Mouse (Mus musculus) ES-E14 (cell line): ENCODE measurements at regions not wholly inside any gene's neighbourhood (a gene's known extent, or its start where the extent isn't known, plus 50 kb on each side); places are given as distances from the start of the nearest gene placed in this dataset.

Experiments
- DNase-seq: peaks from one replicate; pipeline ENCODE4 v3.0.0-alpha.2; 2013; ENCODE audit warnings: low read depth, low spot score
- H3K27ac ChIP-seq: 2 replicates; pipeline ENCODE4 v1.5.1; 2012; ENCODE audit warnings: low read depth, mild to moderate bottlenecking, low read length, moderate library complexity, mixed read lengths; ENCODE audit not compliant: poor library complexity, insufficient read depth, severe bottlenecking
- H3K36me3 ChIP-seq: 2 replicates; pipeline ENCODE4 v1.6.1; 2012; ENCODE audit warnings: mild to moderate bottlenecking, low read length, moderate library complexity, mixed read lengths; ENCODE audit not compliant: control insufficient read depth, poor library complexity, insufficient read depth, severe bottlenecking
- H3K4me1 ChIP-seq, 2 experiments: fragments of 150-350 bp in 1 of 2; sonication (generic) in 1 of 2; 2 replicates each; pipeline ENCODE4 v1.6.1; 2012; ENCODE audit warnings: low read length in 2 of 2, mild to moderate bottlenecking in 1 of 2, mixed read lengths in 1 of 2; ENCODE audit not compliant: control insufficient read depth in 2 of 2, insufficient read depth in 2 of 2, poor library complexity in 1 of 2
- H3K4me3 ChIP-seq, 2 experiments: fragments of 150-350 bp in 1 of 2; sonication (generic) in 1 of 2; 2 replicates each; pipeline ENCODE4 v1.5.1; 2012; ENCODE audit warnings: low read length in 2 of 2, low read depth in 1 of 2, mild to moderate bottlenecking in 1 of 2, mixed read lengths in 1 of 2; ENCODE audit not compliant: insufficient read depth in 1 of 2, poor library complexity in 1 of 2, severe bottlenecking in 1 of 2
- H3K9ac ChIP-seq: 2 replicates; pipeline ENCODE4 v1.6.1; 2012; ENCODE audit warnings: low read depth, mild to moderate bottlenecking, low read length, mixed read lengths; ENCODE audit not compliant: poor library complexity, insufficient read depth, severe bottlenecking
- H3K9me3 ChIP-seq: fragments of 150-350 bp; sonication (generic); 2 replicates; pipeline ENCODE4 v1.6.1; 2012; ENCODE audit warnings: low read depth, mild to moderate bottlenecking, low read length; ENCODE audit not compliant: control insufficient read depth, insufficient read depth
- CHD2 ChIP-seq: IDR thresholded peaks from 2 replicates; pipeline ENCODE4 v1.6.1; 2014; ENCODE audit warnings: mild to moderate bottlenecking, low read depth, low read length, inconsistent platforms
- HCFC1 ChIP-seq: IDR thresholded peaks from 2 replicates; pipeline ENCODE4 v1.6.1; 2012; ENCODE audit warnings: low read length, inconsistent platforms, borderline replicate concordance; ENCODE audit not compliant: insufficient read depth
- MAFK ChIP-seq: IDR thresholded peaks from 2 replicates; pipeline ENCODE4 v1.6.1; 2014; ENCODE audit warnings: mild to moderate bottlenecking, low read depth, low read length, inconsistent platforms; ENCODE audit not compliant: insufficient read depth
- ZC3H11A ChIP-seq: IDR thresholded peaks from 2 replicates; pipeline ENCODE4 v1.6.1; 2012; ENCODE audit warnings: low read depth, mild to moderate bottlenecking, inconsistent platforms, low read length, borderline replicate concordance
- ZNF384 ChIP-seq: IDR thresholded peaks from 2 replicates; pipeline ENCODE4 v1.6.1; 2012; ENCODE audit warnings: low read depth, low read length, inconsistent platforms
- in situ Hi-C, 2 experiments: fragments of 600-800 bp; cut with MboI; formaldehyde crosslinking; loops; one replicate each; pipeline ENCODE4 v1.15.1; 2025; ENCODE audit warnings: low sequenced_read_pairs in 2 of 2, inconsistent platforms in 1 of 2; ENCODE audit not compliant: unreplicated experiment in 2 of 2

DNA sequence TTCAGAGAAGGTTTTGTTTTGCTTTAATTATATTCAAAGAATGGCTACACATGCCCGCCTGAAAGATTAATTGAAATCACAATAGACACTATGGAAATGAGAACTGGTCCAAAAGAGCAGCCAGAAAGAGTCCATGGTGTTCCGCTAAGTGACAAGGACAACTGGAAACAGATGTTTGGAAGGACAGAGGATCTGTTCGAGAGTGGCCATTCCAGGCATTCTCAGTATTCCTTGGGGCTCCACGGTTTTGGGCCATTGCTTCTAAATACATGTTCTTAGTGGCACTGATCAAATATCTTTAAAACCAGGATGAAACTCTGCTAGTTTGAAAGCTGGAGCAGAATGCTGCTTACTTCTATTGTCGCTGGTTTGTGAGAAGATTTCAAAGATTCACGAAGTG lies 158.6 kb downstream of the Dact1 start:
- in situ Hi-C loops = no loop called here

DNA sequence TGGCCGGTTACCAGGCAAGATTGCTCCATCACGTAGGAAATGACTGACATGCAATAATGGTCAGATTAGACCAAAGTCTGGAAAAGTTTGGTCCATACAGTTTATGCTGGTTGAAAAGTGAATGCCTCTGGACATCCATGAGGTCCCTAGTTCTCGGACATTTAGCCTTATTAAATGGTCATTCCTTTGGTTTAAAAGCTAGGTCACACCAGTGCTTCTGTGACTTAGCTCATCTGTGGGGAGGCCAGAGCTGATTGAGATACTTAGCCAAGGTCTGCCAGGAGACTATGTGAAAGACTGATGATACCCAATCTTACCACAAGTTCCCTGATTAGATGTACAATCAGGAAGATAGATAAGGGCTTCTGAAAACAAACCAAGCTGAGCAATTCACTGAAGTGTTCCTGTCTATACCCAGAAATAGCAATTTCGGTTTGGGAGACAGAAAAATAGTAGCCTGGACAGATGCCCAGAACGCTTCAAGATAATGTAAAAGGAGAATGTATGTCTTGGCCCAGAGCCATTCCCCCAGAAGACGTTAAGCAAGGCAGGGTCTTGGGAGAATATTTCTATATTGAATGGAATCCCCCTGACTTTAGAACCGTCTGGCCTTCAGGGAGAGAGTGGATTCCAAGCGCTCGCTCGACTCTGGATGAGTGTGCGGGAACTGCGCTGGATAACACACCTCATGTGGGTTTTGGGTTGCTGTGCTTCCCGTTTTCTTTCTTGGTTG lies 161.5 kb downstream of the Dact1 start:
- H3K9ac ChIP-seq = no peak overlapping the region
- no peak for TF ChIP-seq CHD2
- no peak for TF ChIP-seq ZNF384
- TF ChIP-seq HCFC1 = no peak
- TF ChIP-seq MAFK = no peak
- in situ Hi-C loops = no loop called here

More for the DNA sequence above, 158.6 kb downstream of the Dact1 start:
- no peak for DNase-seq
- Histone ChIP-seq H3K9ac (no peak overlapping the region), H3K9me3 (no peaks in the 10 kb centered on the region), H3K36me3 (no peaks in the 10 kb centered on the region), H3K4me3 (no peak overlapping the region), H3K27ac (no peak overlapping the region), H3K4me1 (no peaks in the 10 kb centered on the region)
- TF ChIP-seq HCFC1 (no peak), CHD2 (no peak), MAFK (no peak), ZNF384 (no peak), ZC3H11A (no peak)

DNA sequence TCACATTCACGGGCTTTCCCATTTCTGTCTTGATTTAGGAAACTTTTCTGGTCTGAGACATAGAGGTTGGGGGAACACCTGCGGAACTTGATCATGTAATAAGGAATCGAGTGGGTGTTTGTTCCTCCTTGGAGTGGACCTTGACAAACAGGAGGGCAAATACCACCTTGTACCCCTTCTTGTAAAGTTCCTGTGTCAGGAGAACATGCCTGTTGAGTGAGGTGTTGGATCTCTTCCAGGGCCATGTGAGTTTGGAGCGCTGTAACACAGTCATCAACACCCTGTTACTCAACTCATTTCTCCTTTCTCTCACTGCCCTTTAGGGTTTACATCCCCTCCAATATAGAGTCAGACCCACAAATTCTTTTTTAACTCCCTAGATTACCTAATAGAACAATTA lies 162.0 kb downstream of the Dact1 start:
- Histone ChIP-seq H3K4me3 (no peak overlapping the region), H3K27ac (no peak overlapping the region), H3K4me1 (no peaks in the 10 kb centered on the region), H3K9me3 (no peaks in the 10 kb centered on the region), H3K9ac (no peak overlapping the region), H3K36me3 (no peaks in the 10 kb centered on the region)
- TF ChIP-seq MAFK = no peak
- TF ChIP-seq HCFC1 = no peak
- no peak for TF ChIP-seq ZNF384
- no peak for TF ChIP-seq ZC3H11A
- TF ChIP-seq CHD2 = no peak
- DNase-seq = no peak
- in situ Hi-C loops = no loop called here

More for the DNA sequence above, 161.5 kb downstream of the Dact1 start:
- Histone ChIP-seq H3K4me3 (no peak overlapping the region), H3K27ac (no peak overlapping the region), H3K9me3 (no peaks in the 10 kb centered on the region), H3K36me3 (no peaks in the 10 kb centered on the region), H3K4me1 (no peaks in the 10 kb centered on the region)
- no peak for DNase-seq

DNA sequence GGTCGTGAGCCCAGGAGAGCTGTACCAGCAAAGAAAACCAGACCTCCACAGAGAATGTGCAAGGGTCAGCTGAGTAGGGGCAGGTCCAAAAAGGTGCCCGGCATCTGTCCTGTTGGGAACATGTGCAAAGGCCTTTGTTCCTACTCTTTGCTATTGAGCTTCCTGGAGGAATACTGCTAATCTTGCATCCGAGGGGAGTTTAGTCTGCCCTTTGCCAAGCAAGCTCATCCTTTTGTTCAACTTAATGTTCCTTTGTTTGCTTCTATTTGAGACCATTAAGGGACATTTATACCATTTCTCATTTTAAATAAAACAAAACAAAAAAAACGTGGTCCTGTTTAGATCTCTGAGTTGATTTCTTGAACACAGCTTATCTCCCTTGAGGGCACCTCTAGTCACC lies 166.6 kb downstream of the Dact1 start:
- peak; percentile 36 for DNase-seq
- Histone ChIP-seq H3K9me3 (no peaks in the 10 kb centered on the region), H3K9ac (no peak overlapping the region), H3K4me1 (peaks cover 0 to 2% of the 10 kb centered on the region in 2 experiments; a peak in 1 of 4 replicates), H3K27ac (no peak overlapping the region), H3K4me3 (no peak overlapping the region), H3K36me3 (no peaks in the 10 kb centered on the region)
- TF ChIP-seq ZNF384 = peak; percentile 55; the same call in 1 of the 2 replicates
- no peak for TF ChIP-seq MAFK
- in situ Hi-C loops = no loop called here

DNA sequence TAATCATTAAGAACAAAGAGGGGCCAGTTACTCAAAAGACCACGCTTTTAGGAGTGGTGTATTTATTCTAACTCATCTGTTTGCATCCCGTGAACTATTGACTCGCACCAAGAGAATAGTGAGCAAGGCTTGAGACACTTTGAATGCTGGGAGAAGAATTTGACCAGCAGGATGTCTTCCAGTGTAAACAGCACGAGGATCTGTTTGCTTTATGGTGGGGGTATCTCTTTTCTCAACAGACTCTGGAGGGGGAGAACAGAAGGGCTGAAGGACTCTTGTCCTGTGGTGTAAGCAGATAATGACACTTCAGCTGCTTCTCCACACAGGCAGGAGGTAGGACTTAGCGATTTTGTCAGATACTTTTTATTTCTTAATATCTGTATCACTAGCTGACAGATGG lies 168.0 kb downstream of the Dact1 start:
- no peak for DNase-seq
- Histone ChIP-seq H3K36me3 (no peaks in the 10 kb centered on the region), H3K9ac (no peak overlapping the region), H3K4me1 (peaks cover under 1 to 2% of the 10 kb centered on the region in 2 experiments; a peak in 1 of 4 replicates), H3K27ac (no peak overlapping the region), H3K4me3 (no peak overlapping the region), H3K9me3 (no peaks in the 10 kb centered on the region)
- in situ Hi-C loops = no loop called here
- TF ChIP-seq HCFC1 = no peak
- no peak for TF ChIP-seq ZC3H11A
- TF ChIP-seq ZNF384 = no peak
- TF ChIP-seq MAFK = no peak
- TF ChIP-seq CHD2 = no peak
